In the genomic region with DNA sequence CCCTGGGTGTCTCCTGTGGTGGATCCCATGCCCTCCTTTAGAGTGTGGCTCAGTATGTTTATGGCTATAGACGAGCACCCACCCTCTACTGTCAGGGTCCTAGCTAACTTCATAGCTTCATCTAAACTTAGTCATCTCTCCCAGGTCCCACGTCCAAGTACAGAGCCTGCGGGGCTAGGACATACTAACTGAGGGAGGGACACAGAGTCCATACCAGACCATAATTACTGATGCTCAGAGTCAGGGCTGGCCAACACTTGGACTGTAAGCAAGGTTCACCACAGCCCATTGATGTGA, we compare ENCODE assay signal across 22 mouse cellular contexts.
"Had no signal": no experiment of that assay in that cellular context is flagged by ENCODE, and none has a peak within 500 bp of the region (broad histone marks: within the 10 kb centered on the region; RNA-seq: fewer than 3 reads in every experiment).

No protein-coding gene starts in this region.

- ATAC-seq: liver, postnatal 0 days; lung, postnatal 0 days; midbrain, embryonic 13.5 days; midbrain, embryonic 16.5 days had no signal

- H3K27me3 ChIP-seq: lung, embryonic 15.5 days; midbrain, embryonic 13.5 days; neural tube, embryonic 13.5 days; neural tube, embryonic 15.5 days had no signal

- H3K9me3 ChIP-seq: lung, embryonic 15.5 days; midbrain, embryonic 13.5 days; neural tube, embryonic 13.5 days; neural tube, embryonic 15.5 days had no signal

- H3K27ac ChIP-seq: lung, embryonic 15.5 days; macrophage; midbrain, embryonic 13.5 days; neural tube, embryonic 13.5 days; neural tube, embryonic 15.5 days had no signal

- H3K4me2 ChIP-seq: lung, embryonic 15.5 days; midbrain, embryonic 11.5 days; midbrain, embryonic 13.5 days; neural tube, embryonic 13.5 days; neural tube, embryonic 15.5 days had no signal

- H3K9ac ChIP-seq: liver, postnatal 0 days; lung, embryonic 15.5 days; midbrain, embryonic 13.5 days; neural tube, embryonic 13.5 days; neural tube, embryonic 15.5 days had no signal

- H3K36me3 ChIP-seq: lung, embryonic 15.5 days; midbrain, embryonic 13.5 days; neural tube, embryonic 13.5 days; neural tube, embryonic 15.5 days had no signal

- H3K4me3 ChIP-seq: lung, embryonic 15.5 days; megakaryocyte, embryonic 14.5 days; midbrain, embryonic 13.5 days; myocyte; neural tube, embryonic 13.5 days; neural tube, embryonic 15.5 days had no signal

- H3K4me1 ChIP-seq: neural tube, embryonic 13.5 days; neural tube, embryonic 15.5 days had no signal

- DNase-seq: liver, postnatal 0 days; lung, adult 2 months; lung, postnatal 14 days; lung, postnatal 36 days; retina, postnatal 1 day; right cerebral cortex, adult 18-20 months; right cerebral cortex, postnatal 25 days; right cerebral cortex, postnatal 4 days; spleen, adult 18-20 months; thymus, adult 18-20 months; thymus, postnatal 14 days; thymus, postnatal 36 days had no signal
